Mouse (Mus musculus) left cerebral cortex, postnatal 14 days (tissue): ENCODE results near the gene Itpr1. TPM values are rescaled to one million over a fixed set of nuclear protein-coding genes. Genes with fewer than 3 reads are reported as not detected.

Experiments
- DNase-seq, 2 experiments: peaks; one replicate each; pipeline ENCODE4 v3.0.0; 2021 to 2022; ENCODE audit warnings: low spot score in 2 of 2, mixed read lengths in 1 of 2
- intact Hi-C: fragments of 180-260 bp; cut with DNase I; formaldehyde crosslinking; loops from one replicate; pipeline ENCODE4 v1.15.1; 2025
- total RNA-seq, 2 experiments: library from RNA; stranded (reverse); gene quantifications; 2 replicates each; pipeline ENCODE4 v1.2.3; 2021

Gene Itpr1
- total RNA-seq, 2 experiments from 2014 or later, result 156 to 179 TPM

DNA sequence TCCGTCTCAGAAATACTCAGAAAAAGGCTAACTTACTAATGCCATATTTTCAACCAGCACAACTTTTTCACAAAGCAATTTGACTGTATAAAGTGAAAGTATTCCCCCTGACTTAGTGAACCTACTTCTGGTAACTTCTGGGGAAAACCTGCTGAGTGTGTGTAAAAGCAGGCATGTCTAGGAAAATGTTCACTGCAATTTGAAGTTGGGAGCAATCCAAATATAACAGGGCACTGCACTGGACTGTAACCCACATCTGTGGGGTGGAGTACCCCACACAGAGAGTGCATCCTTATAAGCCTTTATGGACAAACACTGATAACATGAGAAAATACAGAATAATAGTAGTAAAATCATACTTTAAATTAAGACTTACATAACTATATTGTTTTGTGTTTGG is 303.4 kb downstream of the Itpr1 start:
- intact Hi-C loops, result no loop called here
- no peak for DNase-seq

DNA sequence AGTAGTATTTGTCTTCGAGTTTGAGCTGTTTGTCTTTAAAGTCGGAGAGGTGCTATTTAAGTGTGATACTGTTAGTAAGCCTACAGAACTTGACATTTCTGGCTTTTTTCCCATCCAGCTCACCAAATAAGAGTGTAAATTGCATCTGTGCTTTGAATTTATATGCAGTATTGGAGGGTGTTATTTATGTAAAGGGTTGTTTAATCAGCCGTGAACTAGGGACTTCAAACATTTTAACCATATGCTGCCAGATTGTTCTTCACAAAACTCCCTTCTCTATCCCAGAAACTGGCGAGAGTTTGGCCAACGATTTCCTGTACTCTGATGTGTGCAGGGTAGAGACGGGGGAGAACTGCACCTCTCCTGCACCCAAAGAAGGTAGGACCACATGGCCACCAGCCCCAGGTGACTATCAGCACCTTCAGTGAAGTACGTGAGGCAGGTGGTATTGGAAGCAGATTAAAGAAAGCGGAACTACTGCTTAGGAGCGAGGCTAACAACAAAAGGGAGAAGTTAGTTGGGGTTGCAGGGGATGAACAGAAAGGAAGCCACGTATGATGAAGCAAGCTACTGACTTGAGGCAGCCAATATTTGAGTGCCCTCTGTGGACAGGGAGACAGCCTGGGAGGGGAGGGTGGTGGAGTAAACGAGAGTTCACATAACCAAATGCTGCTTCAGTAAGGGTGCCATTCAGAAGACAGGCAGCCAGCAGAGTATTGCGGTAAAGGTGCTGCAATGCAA is 304.5 kb downstream of the Itpr1 start:
- no peak for DNase-seq
- intact Hi-C loops, result no loop called here

DNA sequence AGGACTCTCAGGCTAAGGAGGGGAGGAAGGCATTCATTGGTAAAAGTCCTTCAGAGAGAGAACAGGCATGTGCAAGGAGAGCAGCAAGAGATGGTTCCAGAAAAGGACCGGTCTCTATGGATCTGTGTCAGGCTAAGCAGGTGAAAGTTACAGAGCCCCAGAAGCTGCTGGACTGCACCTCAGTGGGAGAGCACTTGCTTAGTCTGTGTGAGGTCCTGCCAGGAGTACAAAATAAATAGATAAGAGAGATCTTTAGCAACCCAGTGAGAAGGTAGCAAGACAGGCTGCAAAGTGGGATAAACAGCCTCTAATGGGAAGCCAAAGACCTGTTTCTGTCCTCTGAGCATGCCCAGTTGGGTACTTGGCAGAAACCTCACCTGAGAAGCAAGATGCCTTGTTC is 305.1 kb downstream of the Itpr1 start:
- intact Hi-C loops, result no loop called here
- DNase-seq, result no peak

DNA sequence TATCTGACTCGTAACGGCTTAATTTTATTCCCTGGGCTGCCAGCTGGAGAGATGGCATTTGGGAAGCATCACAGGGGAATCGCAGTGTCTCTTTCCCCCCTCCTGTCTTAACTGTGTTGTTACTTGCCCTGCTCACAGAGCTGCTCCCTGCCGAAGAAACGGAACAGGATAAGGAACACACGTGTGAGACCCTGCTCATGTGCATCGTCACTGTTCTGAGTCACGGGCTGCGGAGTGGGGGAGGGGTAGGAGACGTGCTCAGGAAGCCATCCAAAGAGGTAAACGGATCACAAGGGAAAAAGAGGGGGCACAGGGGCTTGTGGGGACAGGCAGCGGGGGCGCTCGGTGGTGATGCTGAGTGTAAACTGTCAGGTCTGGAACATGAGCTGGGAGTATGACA is 305.7 kb downstream of the Itpr1 start:
- DNase-seq, result peak; percentile 23 to 49
- intact Hi-C loops, result no loop called here

GRCm38 (mm10) chr6:108519327-108519726 is 306.4 kb downstream of the Itpr1 start:
- DNase-seq, result no peak
- intact Hi-C loops, result no loop called here

- no peak for DNase-seq
- intact Hi-C loops, result no loop called here
These were observed 311.2 kb downstream of the Itpr1 start for GRCm38 (mm10) chr6:108523956-108524616.

- DNase-seq, result no peak
- intact Hi-C loops, result no loop called here
These were observed 311.7 kb downstream of the Itpr1 start for GRCm38 (mm10) chr6:108524617-108525010.

DNA sequence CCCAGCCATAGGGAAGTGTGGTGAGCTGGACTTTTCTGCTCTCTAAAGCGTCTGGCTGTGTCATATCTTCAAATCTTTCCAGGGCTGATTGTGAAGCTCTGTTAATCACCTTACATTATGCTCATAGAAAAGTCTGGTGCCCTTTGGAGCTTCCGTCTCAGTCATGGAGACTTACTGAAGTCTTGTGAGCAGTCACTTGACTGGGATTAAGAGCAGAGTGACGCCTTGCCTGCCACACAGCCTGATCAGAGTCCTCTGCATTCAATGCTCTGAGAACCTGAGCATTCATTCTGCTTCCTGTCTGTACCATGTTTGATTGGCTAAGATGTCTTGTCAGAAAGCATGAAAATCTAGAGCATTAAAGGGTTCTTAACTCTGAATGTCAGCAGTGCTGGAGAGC is 314.7 kb downstream of the Itpr1 start:
- intact Hi-C loops, result no loop called here
- no peak for DNase-seq

GRCm38 (mm10) chr6:108527993-108528392 is 315.1 kb downstream of the Itpr1 start:
- DNase-seq, result no peak
- intact Hi-C loops, result no loop called here

DNA sequence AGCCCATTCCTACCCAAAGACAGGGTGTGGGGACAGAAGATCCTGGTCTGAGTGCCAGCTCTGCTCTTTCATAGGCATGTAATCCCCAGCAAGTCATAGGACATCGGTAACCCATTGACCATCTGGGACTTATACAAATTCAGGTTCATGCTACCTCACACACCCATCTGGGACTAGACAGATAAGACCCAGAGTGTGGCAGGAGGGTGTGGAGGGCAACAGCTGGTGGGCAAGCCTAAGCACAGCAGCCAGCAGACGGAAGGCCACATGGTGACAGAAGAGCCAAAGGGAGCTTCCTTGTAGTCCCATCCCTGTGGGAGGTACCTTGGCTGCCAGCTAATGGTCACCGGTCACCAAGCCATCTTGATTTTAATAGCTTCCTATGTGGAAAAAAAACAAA is 316.3 kb downstream of the Itpr1 start:
- intact Hi-C loops, result no loop called here
- DNase-seq, result no peak

DNA sequence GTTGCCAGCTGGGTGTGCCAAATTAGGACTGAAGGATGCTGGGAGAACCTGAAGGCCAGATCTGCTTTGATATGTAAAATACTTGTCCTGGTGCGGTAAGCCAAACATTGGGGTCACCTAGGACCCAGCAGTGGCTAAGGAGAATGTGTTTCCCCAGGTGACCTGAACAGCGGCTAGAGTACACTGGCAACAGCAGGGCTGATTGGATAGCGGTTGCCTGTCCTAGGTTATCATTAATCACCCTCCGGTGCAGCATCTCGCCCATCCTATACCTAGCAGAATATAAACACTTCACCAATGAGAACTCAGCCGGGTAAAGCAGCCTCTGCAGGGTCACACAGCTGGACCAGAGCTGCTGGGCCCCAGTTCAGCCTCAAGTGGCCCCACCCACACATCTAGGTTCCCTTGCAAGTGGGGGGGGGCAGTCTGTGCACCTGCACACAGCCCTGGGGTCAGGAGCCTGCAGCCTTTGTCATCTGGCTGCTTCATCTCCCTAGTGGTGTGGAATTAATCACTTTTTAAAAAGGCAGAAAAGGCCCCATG is 318.0 kb downstream of the Itpr1 start:
- no peak for DNase-seq
- intact Hi-C loops, result no loop called here

- intact Hi-C loops, result no loop called here
- no peak for DNase-seq
These were observed 318.7 kb downstream of the Itpr1 start for GRCm38 (mm10) chr6:108531324-108532311.

GRCm38 (mm10) chr6:108532486-108533179 is 319.7 kb downstream of the Itpr1 start:
- no peak for DNase-seq
- intact Hi-C loops, result no loop called here

DNA sequence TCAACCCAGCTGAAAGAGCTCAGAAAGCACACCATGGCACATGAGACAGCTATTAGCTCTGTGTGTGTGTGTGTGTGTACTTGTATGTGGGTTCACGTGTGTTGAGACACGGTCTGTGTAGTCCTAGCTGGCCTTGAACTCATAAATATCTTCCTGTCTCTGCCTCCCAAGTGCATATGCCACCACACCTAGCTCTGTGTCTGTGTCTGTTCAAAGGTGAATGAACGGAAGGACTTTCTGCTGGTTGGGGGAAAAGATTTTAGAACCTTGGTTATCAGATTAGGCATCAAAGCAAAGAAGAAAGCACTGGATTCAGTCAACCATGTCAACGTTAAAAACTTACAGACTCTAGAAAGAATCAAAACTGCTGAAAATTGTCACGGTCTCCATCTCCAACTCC is 321.2 kb downstream of the Itpr1 start:
- intact Hi-C loops, result no loop called here
- DNase-seq, result no peak

DNA sequence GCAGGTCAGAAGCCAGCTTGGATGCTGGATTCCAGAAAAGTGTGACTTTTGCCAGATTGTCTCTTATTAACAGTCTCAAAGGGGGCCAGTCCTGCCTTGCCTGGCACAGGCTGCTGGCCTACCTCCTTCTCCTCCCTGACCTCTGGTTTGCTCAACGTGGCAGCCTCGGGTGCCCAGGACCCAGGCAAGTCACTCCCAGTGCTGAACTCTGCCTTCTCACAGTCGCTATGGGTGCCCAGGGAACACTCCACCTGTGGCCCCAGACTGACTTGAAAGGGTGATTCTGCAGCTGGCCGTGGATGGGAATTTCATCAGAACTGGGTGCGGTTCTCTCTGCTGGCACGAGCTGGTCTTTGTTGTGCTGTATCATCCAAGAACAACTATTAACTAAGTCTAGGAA is 321.7 kb downstream of the Itpr1 start:
- intact Hi-C loops, result no loop called here
- DNase-seq, result no peak

DNA sequence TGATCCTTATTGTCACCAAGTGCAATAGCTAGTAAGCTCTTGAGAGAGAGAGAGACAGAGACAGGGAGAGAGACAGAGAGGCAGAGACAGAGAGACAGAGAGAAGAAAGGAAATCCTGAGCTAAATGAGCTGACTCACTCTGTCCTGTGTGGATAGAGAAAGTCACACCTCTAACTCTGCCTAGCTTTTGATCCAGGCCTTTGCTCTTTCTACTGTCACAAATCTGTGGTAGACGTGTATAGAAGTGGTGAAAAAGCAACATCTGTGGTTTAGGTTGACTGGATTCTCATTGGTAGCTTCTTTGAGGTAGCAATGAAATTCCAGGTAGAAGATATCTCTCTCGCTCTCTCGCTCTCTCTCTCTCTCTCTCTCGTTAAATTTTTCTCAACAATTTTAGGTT is 322.4 kb downstream of the Itpr1 start:
- DNase-seq, result no peak

GRCm38 (mm10) chr6:108536546-108537317 is 323.8 kb downstream of the Itpr1 start:
- DNase-seq, result no peak
- intact Hi-C loops, result no loop called here

More for the DNA sequence above, 322.4 kb downstream of the Itpr1 start:
- intact Hi-C loops, result no loop called here

DNA sequence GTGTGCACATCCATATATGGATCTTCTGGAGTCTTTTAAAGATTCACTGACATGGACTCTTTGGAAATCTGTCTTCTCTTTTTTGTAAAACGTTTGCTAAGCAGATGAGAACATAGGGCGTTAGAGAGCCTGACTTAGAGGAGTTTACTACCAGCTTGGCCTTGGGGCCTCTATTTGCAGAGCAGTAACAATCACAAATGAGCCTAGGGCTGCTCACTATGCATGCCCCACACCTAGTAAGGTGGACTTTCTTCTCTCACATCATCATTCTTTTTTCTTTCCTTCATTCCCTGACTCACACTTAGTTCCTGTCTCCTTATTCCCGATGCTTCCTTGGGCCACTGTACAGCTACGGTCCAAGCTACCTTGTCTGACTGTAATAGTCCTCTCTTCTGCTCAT is 325.5 kb downstream of the Itpr1 start:
- intact Hi-C loops, result no loop called here
- no peak for DNase-seq

GRCm38 (mm10) chr6:108540441-108540840 is 327.5 kb downstream of the Itpr1 start:
- DNase-seq, result no peak
- intact Hi-C loops, result no loop called here
